Mouse (Mus musculus) thymus, postnatal 25 days (tissue): ENCODE data around the gene Il1f10.

Source experiments
- DNase-seq: peaks from one replicate; pipeline ENCODE4 v3.0.0; 2022

The Il1f10 gene

DNA sequence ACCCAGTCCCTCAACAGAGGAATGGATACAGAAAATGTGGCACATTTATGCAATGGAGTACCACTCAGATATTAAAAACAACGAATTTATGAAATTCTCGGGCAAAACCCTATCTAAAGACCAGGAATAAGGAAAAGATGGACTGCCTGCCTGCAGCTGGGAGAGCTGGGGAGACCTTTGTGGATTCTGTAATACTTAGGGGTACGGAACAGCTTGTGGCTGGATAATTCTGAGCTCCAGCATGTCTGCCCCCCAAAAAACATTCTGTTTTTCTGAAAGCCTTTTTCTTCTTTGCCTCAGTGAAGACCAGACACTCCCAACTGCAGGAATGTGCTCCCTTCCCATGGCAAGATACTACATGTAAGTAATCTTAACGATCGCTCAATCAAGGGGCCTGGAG is at the start of gene Il1f10:
Gene Il1f10, plus strand, starts transcription at position 301 of the 400 bp plus-strand sequence.
- no peak for DNase-seq

DNA sequence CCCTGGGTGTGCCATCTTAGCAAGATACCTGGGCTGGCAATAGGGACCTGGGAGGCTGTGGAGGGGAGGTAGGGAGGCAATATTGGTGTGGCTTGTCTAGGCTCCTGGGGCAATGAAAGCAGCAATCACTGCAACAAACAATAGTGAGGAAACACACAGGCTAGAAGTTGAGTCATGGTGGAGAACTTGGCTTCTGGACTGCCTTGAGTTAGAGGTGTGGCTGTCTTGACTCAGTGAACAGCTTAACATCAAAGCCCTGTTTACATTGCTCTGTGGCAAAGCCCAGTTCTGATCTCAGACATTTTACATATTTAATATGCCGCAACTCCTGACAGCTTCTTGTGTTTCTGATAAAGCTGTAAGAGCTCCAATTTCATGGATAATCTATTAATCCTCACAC is 23.5 kb upstream of the Il1f10 start:
- no peak for DNase-seq

- DNase-seq, result no peak
These were observed 17.4 kb upstream of the Il1f10 start for GRCm38 (mm10) chr2:24273619-24274018.

GRCm38 (mm10) chr2:24275146-24275545 is 15.8 kb upstream of the Il1f10 start:
- DNase-seq, result no peak

DNA sequence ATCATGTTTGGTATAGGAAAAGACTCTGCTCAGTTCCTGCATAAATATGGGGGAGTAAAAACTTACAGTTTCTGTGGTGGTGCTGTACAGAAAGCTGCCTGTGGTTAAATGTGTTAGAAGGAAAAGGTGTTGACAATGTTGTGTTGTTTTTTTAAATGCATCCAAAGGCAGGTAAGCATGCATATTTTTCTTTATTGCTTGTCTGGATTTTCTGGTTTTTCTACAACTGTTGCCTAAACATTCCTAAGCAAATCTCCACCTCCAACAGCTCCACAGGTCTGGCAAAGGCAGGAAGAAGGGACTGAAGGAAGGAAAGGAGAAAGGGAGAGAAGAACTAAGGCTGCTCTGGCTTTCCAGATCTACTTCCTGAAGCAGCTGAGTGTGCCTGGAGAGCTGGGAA is 14.3 kb upstream of the Il1f10 start, which contains the start of gene Il1f5:
Gene Il1f5, plus strand, starts transcription at position 301 of the 400 bp plus-strand sequence.
- DNase-seq, result no peak

- no peak for DNase-seq
These were observed 3.6 kb downstream of the Il1f10 start for GRCm38 (mm10) chr2:24294616-24295015.

GRCm38 (mm10) chr2:24296837-24297236 is 5.8 kb downstream of the Il1f10 start:
- DNase-seq, result peak; percentile 35

GRCm38 (mm10) chr2:24311302-24312001 is 20.5 kb downstream of the Il1f10 start:
- DNase-seq, result no peak

DNA sequence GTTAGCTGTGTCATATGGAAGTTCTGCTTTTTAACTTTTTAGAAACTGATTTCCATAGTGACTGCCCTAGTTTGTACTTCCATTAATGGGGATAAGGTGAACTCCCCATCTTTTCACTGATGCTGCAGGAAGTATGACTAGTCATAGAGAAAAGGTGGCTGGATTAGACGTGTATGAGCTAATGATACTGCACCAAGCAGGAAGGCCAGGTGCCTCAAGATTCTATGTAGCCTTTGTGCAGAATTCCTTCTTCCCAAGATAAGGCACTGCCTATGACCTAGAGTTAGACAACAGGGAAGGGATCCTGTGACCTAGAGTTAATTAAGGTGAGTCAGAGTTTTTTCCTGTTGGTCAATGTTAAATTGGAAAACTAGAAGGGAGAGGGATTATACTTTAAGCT is 25.9 kb downstream of the Il1f10 start:
- no peak for DNase-seq

- no peak for DNase-seq
These were observed 27.1 kb downstream of the Il1f10 start for GRCm38 (mm10) chr2:24317919-24318598.

DNA sequence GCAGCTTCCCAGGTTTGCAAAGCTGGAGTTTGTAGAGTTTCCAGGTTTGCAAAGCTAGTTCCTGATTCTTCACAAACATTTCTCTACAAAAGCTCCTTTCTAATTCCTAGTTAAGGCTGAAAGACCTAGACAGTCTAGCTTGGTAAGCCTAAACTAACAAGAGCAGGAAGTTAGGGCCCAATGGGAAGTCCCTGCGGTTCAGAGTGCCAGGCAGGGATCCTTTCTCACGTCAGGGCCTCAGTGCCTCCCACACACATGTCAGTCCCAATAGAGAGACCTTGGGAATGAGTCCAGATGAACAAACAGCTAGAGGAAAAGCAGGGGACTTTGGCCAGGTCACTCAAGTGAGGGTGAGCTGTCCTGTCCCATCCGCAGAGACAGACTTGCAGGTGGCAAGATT is 44.3 kb downstream of the Il1f10 start:
- DNase-seq, result no peak

DNA sequence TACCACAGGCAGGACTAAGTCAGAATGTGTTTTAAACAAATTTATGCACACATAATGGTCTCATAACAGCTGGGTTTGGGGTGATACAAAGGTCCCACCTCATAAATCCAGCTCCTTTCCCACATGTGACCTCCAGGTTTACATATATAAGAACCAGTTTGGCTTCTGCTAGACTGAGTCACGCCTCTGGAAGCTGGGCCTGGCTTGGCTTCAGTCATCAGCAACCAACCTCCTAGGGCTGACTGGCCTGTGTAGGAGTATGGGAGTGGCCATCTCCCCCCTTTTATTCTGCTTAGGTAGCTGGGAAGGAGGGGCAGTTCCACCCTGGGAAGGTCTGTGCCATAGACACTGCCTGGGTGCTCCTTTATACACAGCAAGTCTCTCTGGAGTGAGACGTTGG is 45.5 kb downstream of the Il1f10 start, which contains the start of gene Il1rn:
Gene Il1rn, plus strand, starts transcription at position 309 of the 400 bp plus-strand sequence.
- no peak for DNase-seq

DNA sequence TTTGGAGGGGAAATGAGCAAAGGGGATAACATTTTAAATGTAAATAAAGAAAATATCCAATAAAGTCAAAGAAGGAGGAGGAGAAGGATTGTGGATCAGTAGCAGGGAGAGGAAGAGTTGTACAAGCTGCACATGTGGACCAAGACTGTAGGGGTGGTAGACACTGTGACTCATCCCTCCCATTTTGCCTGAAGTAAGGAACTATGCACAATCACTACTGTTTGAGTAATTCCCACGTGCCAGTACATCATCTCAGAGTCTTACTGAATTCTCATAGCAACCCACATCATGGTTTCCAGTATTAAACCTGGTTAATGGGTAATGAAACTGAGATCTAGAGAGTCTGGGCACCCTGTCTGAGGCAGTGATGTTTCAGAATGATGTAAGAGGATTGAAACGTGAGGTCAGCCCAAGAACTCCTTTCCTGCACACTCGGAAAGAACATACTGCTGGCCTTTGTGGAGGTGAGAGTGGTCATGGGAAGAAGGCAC is 50.4 kb downstream of the Il1f10 start:
- no peak for DNase-seq
